Mouse (Mus musculus) cerebellum, postnatal 14 days (tissue): ENCODE data around the gene Tmem198.
A peak's percentile ranks its signal among the peaks of the same experiment; 100 is the strongest.

Source experiments
- DNase-seq, 2 experiments: peaks; one replicate each; pipeline ENCODE4 v3.0.0; 2021; ENCODE audit warnings: mixed read lengths in 2 of 2

The Tmem198 gene

GRCm38 (mm10) chr1:75490785-75491551 lies 11.6 kb downstream of the Tmem198 start:
- DNase-seq: no peak

- no peak for DNase-seq
These were observed 13.3 kb downstream of the Tmem198 start for GRCm38 (mm10) chr1:75492579-75493170.

- peak; percentile 69 to 72 for DNase-seq
These were observed 15.7 kb downstream of the Tmem198 start for GRCm38 (mm10) chr1:75494878-75495548.

GRCm38 (mm10) chr1:75498897-75499296 lies 19.6 kb downstream of the Tmem198 start:
- DNase-seq: no peak

- DNase-seq: no peak
These were observed 20.1 kb downstream of the Tmem198 start for GRCm38 (mm10) chr1:75499441-75499840.

GRCm38 (mm10) chr1:75501905-75502304 lies 22.6 kb downstream of the Tmem198 start:
- no peak for DNase-seq

- no peak for DNase-seq
These were observed 23.8 kb downstream of the Tmem198 start for GRCm38 (mm10) chr1:75502945-75503650.

- DNase-seq: no peak
These were observed 24.3 kb downstream of the Tmem198 start for GRCm38 (mm10) chr1:75503651-75503980.

GRCm38 (mm10) chr1:75504256-75505045 lies 25.1 kb downstream of the Tmem198 start:
- no peak for DNase-seq

- peak; percentile 92 for DNase-seq
These were observed 26.0 kb downstream of the Tmem198 start for GRCm38 (mm10) chr1:75505159-75505955.

- DNase-seq: peak; percentile 72 to 75
These were observed 26.9 kb downstream of the Tmem198 start, which contains the start of gene Obsl1 for GRCm38 (mm10) chr1:75505956-75506831. Obsl1 (minus strand) TSS chr1:75506452.

- DNase-seq: peak in 1 of 2 experiments; percentile 59
These were observed 27.7 kb downstream of the Tmem198 start, which contains the start of gene Inha for GRCm38 (mm10) chr1:75507006-75507405. Inha (plus strand) TSS chr1:75507077.

- no peak for DNase-seq
These were observed 30.3 kb downstream of the Tmem198 start for GRCm38 (mm10) chr1:75509586-75509985.

GRCm38 (mm10) chr1:75510154-75510553 lies 30.8 kb downstream of the Tmem198 start:
- no peak for DNase-seq

GRCm38 (mm10) chr1:75511437-75512210 lies 32.3 kb downstream of the Tmem198 start:
- DNase-seq: no peak

GRCm38 (mm10) chr1:75512550-75512949 lies 33.2 kb downstream of the Tmem198 start:
- DNase-seq: no peak

- no peak for DNase-seq
These were observed 37.5 kb downstream of the Tmem198 start for GRCm38 (mm10) chr1:75516703-75517380.

- DNase-seq: no peak
These were observed 38.7 kb downstream of the Tmem198 start for GRCm38 (mm10) chr1:75517984-75518383.

GRCm38 (mm10) chr1:75518427-75518826 lies 39.1 kb downstream of the Tmem198 start:
- no peak for DNase-seq
